Mouse (Mus musculus): Measurements from ENCODE around the gene Rasal1. TPM values are rescaled to one million over a fixed set of nuclear protein-coding genes. Genes with fewer than 3 reads are reported as not detected.

The Rasal1 gene
- total RNA-seq, 2 experiments from 2014 or later: not detected

- DNase-seq: no peak
- intact Hi-C loops (cut with DNase I): no loop called here
Measured at GRCm38 (mm10) chr5:120649374-120649933, 842 bp downstream of the Rasal1 start.

- no peak for DNase-seq
- intact Hi-C loops (cut with DNase I): no loop called here
Measured at GRCm38 (mm10) chr5:120649938-120650337, 1.3 kb downstream of the Rasal1 start.

GRCm38 (mm10) chr5:120651230-120651629 is 2.6 kb downstream of the Rasal1 start:
- intact Hi-C loops (cut with DNase I): no loop called here
- DNase-seq: no peak

GRCm38 (mm10) chr5:120652915-120653701 is 4.5 kb downstream of the Rasal1 start:
- intact Hi-C loops (cut with DNase I): no loop called here
- DNase-seq: no peak

- intact Hi-C loops (cut with DNase I): no loop called here
Measured at GRCm38 (mm10) chr5:120653873-120654272, 5.3 kb downstream of the Rasal1 start.

GRCm38 (mm10) chr5:120656281-120656751 is 7.7 kb downstream of the Rasal1 start:
- no peak for DNase-seq
- intact Hi-C loops (cut with DNase I): no loop called here

More at GRCm38 (mm10) chr5:120653873-120654272, 5.3 kb downstream of the Rasal1 start:
- DNase-seq: no peak

GRCm38 (mm10) chr5:120660816-120661215 is 12.2 kb downstream of the Rasal1 start:
- no peak for DNase-seq
- intact Hi-C loops (cut with DNase I): no loop called here

- DNase-seq: no peak
- intact Hi-C loops (cut with DNase I): no loop called here
Measured at GRCm38 (mm10) chr5:120664888-120665287, 16.3 kb downstream of the Rasal1 start.

- intact Hi-C loops (cut with DNase I): no loop called here
Measured at GRCm38 (mm10) chr5:120668761-120669160, 20.1 kb downstream of the Rasal1 start.

GRCm38 (mm10) chr5:120670132-120670531 is 21.5 kb downstream of the Rasal1 start:
- DNase-seq: no peak
- intact Hi-C loops (cut with DNase I): no loop called here

More at GRCm38 (mm10) chr5:120668761-120669160, 20.1 kb downstream of the Rasal1 start:
- DNase-seq: no peak

GRCm38 (mm10) chr5:120671865-120672264 is 23.3 kb downstream of the Rasal1 start:
- no peak for DNase-seq
- intact Hi-C loops (cut with DNase I): no loop called here

GRCm38 (mm10) chr5:120673626-120674025 is 25.0 kb downstream of the Rasal1 start:
- DNase-seq: peak; percentile 67
- intact Hi-C loops (cut with DNase I): loop anchor here (1.0 kb wide), 1 partner anchor 53 kb away; no protein-coding TSS in a partner anchor

- no peak for DNase-seq
- intact Hi-C loops (cut with DNase I): no loop called here
Measured at GRCm38 (mm10) chr5:120674229-120675145, 25.9 kb downstream of the Rasal1 start.

- intact Hi-C loops (cut with DNase I): no loop called here
- DNase-seq: no peak
Measured at GRCm38 (mm10) chr5:120677516-120677915, 28.9 kb downstream of the Rasal1 start.

- DNase-seq: peak; percentile 43 to 50
- intact Hi-C loops (cut with DNase I): loop anchor here (1.0 kb wide), 2 partner anchors 34 to 66 kb away; no protein-coding TSS in a partner anchor
Measured at GRCm38 (mm10) chr5:120679676-120680555, 31.3 kb downstream of the Rasal1 start.

GRCm38 (mm10) chr5:120680918-120681317 is 32.3 kb downstream of the Rasal1 start:
- no peak for DNase-seq
- intact Hi-C loops (cut with DNase I): loop anchor here (1.0 kb wide), 1 partner anchor 65 kb away; no protein-coding TSS in a partner anchor

- DNase-seq: no peak
- intact Hi-C loops (cut with DNase I): no loop called here
Measured at GRCm38 (mm10) chr5:120682982-120683771, 34.6 kb downstream of the Rasal1 start.

- intact Hi-C loops (cut with DNase I): no loop called here
- DNase-seq: no peak
Measured at GRCm38 (mm10) chr5:120685678-120686077, 37.1 kb downstream of the Rasal1 start.

All from heart, postnatal 36 days (tissue).